Mouse (Mus musculus) lung, embryonic 15.5 days (tissue): Measurements from ENCODE around the gene Plac8. TPM values are rescaled to one million over a fixed set of nuclear protein-coding genes. Genes with fewer than 3 reads are reported as not detected.
A peak's percentile ranks its signal among the peaks of the same experiment; 100 is the strongest.

ENCODE experiments used
- ATAC-seq: fragments of 200-750 bp; cut with Nextera tagmentation; 2 replicates; pipeline ENCODE4 v1.8.0; 2017; ENCODE audit warnings: moderate number of reproducible peaks, borderline replicate concordance; ENCODE audit not compliant: low FRiP score, low TSS enrichment; ENCODE audit errors: extremely low read depth
- H3K27ac ChIP-seq: fragments of 300-500 bp; sonication (generic); 2 replicates; pipeline ENCODE4 v1.5.1; 2015; ENCODE audit warnings: moderate library complexity, mild to moderate bottlenecking, inconsistent platforms
- H3K27me3 ChIP-seq: fragments of 300-500 bp; sonication (generic); 2 replicates; pipeline ENCODE4 v1.6.1; 2015; ENCODE audit warnings: inconsistent platforms
- H3K36me3 ChIP-seq: fragments of 300-500 bp; sonication (generic); 2 replicates; pipeline ENCODE4 v1.6.1; 2015; ENCODE audit warnings: inconsistent platforms
- H3K4me1 ChIP-seq: fragments of 300-500 bp; sonication (generic); 2 replicates; pipeline ENCODE4 v1.6.1; 2015; ENCODE audit warnings: inconsistent platforms
- H3K4me2 ChIP-seq: fragments of 300-500 bp; sonication (generic); 2 replicates; pipeline ENCODE4 v1.6.1; 2015; ENCODE audit warnings: inconsistent platforms, mild to moderate bottlenecking, moderate library complexity
- H3K4me3 ChIP-seq: fragments of 300-500 bp; sonication (generic); 2 replicates; pipeline ENCODE4 v1.5.1; 2015; ENCODE audit warnings: mild to moderate bottlenecking, inconsistent platforms
- H3K9ac ChIP-seq: fragments of 300-500 bp; sonication (generic); 2 replicates; pipeline ENCODE4 v1.6.1; 2015; ENCODE audit warnings: inconsistent platforms
- H3K9me3 ChIP-seq: fragments of 300-500 bp; sonication (generic); 2 replicates; pipeline ENCODE4 v1.6.1; 2016; ENCODE audit warnings: inconsistent platforms
- WGBS: fragments of 180-500 bp; shearing (Covaris S2); methylation state at CpG from one replicate; pipeline ENCODE4 v1.1.7; 2015; 5-methylcytosine and 5-hydroxymethylcytosine counted together
- polyA plus RNA-seq: library from polyadenylated mRNA; unstranded; fragments of >200 nt; fragmentation: Nextera tagmentation; extraction: Ambion mirVana; gene quantifications from 2 replicates; pipeline ENCODE4 v1.2.1, GENCODE M21; 2015

Gene Plac8
- polyA plus RNA-seq, 1 experiment from 2014 or later: 20.7 TPM

DNA sequence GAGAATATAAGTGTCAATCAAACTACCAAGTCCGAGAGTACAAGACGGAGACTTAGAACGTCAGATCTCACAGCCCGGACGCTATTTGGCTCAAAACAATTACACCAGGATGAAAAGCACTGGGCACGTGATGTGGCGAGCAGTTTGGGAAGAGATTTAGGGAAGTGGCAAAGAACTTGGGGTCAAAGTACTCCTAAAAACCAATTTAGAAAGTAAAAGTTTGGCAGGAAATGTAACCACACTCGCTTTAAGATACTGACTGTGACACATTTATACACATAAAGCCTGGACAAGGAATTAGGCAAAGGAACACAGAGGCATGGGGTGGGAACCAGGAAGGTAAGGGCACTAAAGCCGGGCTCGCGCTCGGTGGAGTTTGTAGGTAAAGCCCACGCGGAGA lies 15.0 kb downstream of the Plac8 start:
- Histone ChIP-seq H3K4me1 (no peaks in the 10 kb centered on the region), H3K9me3 (no peaks in the 10 kb centered on the region), H3K27me3 (no peaks in the 10 kb centered on the region), H3K27ac (no peak overlapping the region), H3K9ac (no peak overlapping the region), H3K4me2 (no peak overlapping the region), H3K4me3 (no peak overlapping the region), H3K36me3 (no peaks in the 10 kb centered on the region)
- WGBS: 69% methylated on average over 14 of the region's 14 CpGs
- ATAC-seq: no peak

DNA sequence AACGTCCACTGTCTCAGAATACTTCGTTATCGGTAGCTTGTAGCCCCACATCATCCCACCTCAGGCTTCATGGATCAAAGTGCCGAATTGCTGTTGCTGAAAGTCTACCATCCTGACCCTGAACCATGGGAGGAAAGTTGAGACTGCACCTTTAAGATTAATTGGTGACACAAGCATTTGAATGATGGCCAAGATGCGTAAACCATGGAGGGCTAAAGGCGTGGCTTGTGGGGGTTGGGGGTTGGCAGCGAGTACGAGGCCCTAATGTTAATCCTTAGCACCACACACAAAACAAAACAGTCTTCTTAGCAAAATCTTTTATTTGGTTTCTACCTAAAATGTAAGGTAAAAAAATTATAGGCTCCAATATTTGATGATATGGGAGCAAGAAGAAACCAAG lies 18.6 kb downstream of the Plac8 start:
- 44% methylated on average over 8 of the region's 8 CpGs for WGBS
- Histone ChIP-seq H3K4me1 (no peaks in the 10 kb centered on the region), H3K27me3 (no peaks in the 10 kb centered on the region), H3K4me3 (no peak overlapping the region), H3K27ac (no peak overlapping the region), H3K4me2 (no peak overlapping the region), H3K9me3 (no peaks in the 10 kb centered on the region), H3K36me3 (peaks cover 9% of the 10 kb centered on the region), H3K9ac (no peak overlapping the region)
- ATAC-seq: no peak

- no peak for ATAC-seq
- Histone ChIP-seq H3K27ac (no peak overlapping the region), H3K9me3 (no peaks in the 10 kb centered on the region), H3K4me1 (no peaks in the 10 kb centered on the region), H3K4me2 (no peak overlapping the region), H3K27me3 (no peaks in the 10 kb centered on the region), H3K36me3 (peaks cover 24% of the 10 kb centered on the region), H3K9ac (no peak overlapping the region), H3K4me3 (no peak overlapping the region)
- WGBS: 58% methylated on average over 2 of the region's 2 CpGs
These were observed 20.1 kb downstream of the Plac8 start for GRCm38 (mm10) chr5:100551952-100552351.

DNA sequence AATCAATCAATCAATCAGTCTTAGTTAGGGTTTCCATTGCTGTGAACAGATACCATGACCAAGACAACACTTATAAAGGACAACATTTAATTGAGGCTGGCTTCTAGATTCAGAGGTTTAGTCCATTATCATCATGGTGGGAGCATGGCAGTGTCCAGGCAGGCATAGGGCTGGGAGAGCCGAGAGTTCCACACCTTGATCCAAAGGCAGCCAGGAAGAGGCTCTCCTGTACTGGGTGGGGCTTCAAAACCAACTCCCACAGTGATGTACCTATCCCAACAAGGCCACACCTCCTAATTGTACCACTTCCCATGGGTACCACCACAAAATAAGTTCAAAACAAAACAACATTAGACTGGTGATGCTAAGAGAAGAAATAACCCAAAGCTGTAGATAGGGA lies 21.9 kb downstream of the Plac8 start:
- Histone ChIP-seq H3K4me3 (no peak overlapping the region), H3K4me1 (no peaks in the 10 kb centered on the region), H3K4me2 (no peak overlapping the region), H3K9me3 (no peaks in the 10 kb centered on the region), H3K27ac (no peak overlapping the region), H3K27me3 (no peaks in the 10 kb centered on the region), H3K9ac (no peak overlapping the region), H3K36me3 (peaks cover 35% of the 10 kb centered on the region)
- 88% methylated on average over 1 of the region's 1 CpGs for WGBS
- no peak for ATAC-seq

DNA sequence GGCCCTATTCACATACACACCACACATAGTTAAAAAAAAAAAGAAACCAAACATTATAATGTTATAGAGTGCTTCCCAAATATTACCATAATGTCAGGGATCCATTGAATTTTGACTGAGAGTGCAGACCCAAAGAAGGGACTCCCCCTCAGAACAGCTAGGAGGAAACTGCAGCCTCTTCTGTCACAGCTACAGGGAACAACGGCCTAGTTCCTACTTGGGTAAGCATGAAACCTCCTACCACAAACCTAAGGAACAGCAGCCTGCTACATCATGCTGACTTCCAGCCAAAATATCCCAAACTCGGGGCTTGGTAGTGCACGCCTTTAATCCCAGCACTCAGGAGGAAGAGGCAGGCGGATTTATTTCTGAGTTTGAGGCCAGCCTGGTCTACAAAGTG lies 22.7 kb downstream of the Plac8 start:
- 94% methylated on average over 4 of the region's 4 CpGs for WGBS
- Histone ChIP-seq H3K4me3 (no peak overlapping the region), H3K27ac (no peak overlapping the region), H3K27me3 (no peaks in the 10 kb centered on the region), H3K9me3 (no peaks in the 10 kb centered on the region), H3K36me3 (peaks cover 43% of the 10 kb centered on the region), H3K4me1 (no peaks in the 10 kb centered on the region), H3K4me2 (no peak overlapping the region), H3K9ac (no peak overlapping the region)
- no peak for ATAC-seq

- Histone ChIP-seq H3K9me3 (no peaks in the 10 kb centered on the region), H3K4me1 (no peaks in the 10 kb centered on the region), H3K4me3 (no peak overlapping the region), H3K9ac (no peak overlapping the region), H3K27me3 (no peaks in the 10 kb centered on the region), H3K27ac (no peak overlapping the region), H3K36me3 (peaks cover 51% of the 10 kb centered on the region), H3K4me2 (no peak overlapping the region)
- no peak for ATAC-seq
- whole genome bisulfite sequencing: 85% methylated on average over 2 of the region's 2 CpGs
These were observed 23.8 kb downstream of the Plac8 start for GRCm38 (mm10) chr5:100548236-100548635.

DNA sequence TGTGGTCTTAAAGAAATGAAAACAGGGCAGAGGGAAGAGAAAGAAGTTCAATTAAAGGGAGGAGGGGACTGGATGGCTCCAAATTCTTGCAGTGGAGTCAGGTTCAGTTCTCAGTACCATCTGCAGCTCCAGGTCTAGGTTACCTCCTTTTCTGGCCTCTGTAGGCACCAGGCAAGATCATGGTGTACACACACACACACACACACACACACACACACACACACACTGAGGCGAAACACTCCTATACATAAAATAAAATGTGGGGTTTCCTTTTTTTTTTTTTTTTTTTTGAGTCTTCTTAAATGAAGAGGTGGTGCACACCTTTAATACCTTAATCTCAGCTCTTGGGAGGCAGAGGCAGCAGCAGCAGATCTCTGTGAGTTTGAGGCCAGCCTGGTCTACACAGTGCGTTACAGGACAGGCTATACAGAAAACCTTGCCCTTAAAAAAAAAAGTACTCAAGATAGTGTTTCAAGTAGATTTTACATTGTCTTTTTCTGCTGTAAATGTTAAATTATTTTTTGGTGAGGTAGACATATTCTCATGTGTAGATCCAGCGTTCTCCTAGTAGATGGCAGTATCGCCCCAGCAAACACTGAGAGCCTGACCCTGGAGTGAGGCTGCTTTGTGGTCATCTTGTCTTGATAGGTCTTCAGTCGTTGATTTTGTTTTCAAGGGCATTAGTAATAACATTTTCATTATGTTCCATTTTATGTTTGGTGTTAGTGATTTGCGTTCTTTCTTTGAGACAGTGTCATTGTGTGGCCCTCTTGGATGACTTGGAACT lies 25.6 kb downstream of the Plac8 start:
- H3K27ac ChIP-seq: no peak overlapping the region
- no peak overlapping the region for H3K4me3 ChIP-seq
- H3K27me3 ChIP-seq: no peaks in the 10 kb centered on the region
- no peaks in the 10 kb centered on the region for H3K4me1 ChIP-seq
- peaks cover 67% of the 10 kb centered on the region for H3K36me3 ChIP-seq
- ATAC-seq: no peak
- H3K9me3 ChIP-seq: no peaks in the 10 kb centered on the region
- 86% methylated on average over 6 of the region's 6 CpGs for WGBS
- no peak overlapping the region for H3K4me2 ChIP-seq
- H3K9ac ChIP-seq: no peak overlapping the region

- Histone ChIP-seq H3K36me3 (peaks cover 55% of the 10 kb centered on the region), H3K4me2 (no peak overlapping the region), H3K4me1 (no peaks in the 10 kb centered on the region), H3K4me3 (no peak overlapping the region), H3K27me3 (no peaks in the 10 kb centered on the region), H3K9ac (no peak overlapping the region), H3K27ac (no peak overlapping the region), H3K9me3 (no peaks in the 10 kb centered on the region)
- ATAC-seq: no peak
- 81% methylated on average over 3 of the region's 3 CpGs for WGBS
These were observed 35.4 kb downstream of the Plac8 start for GRCm38 (mm10) chr5:100536638-100537037.

DNA sequence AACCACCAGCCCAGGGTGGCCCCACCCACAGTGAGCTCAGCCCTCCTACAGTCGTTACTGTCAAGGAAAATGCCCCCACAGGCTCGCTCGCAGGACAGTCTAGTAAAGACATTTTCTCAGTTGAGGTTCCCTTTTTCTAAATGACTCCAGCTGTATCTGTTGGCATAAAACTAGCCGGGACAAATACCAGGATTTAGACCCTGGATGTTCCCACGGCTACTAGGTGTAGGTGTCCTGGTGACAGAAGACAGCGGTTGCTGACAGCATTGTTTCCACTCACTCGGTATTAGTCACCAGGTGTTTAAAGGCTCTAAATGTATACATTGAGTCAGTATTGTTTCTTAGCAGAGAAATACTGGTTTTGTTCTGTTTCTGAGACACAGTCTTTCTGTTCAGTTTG lies 36.2 kb downstream of the Plac8 start:
- Histone ChIP-seq H3K27me3 (no peaks in the 10 kb centered on the region), H3K36me3 (peaks cover 55% of the 10 kb centered on the region), H3K4me2 (no peak overlapping the region), H3K27ac (no peak overlapping the region), H3K9ac (no peak overlapping the region), H3K9me3 (no peaks in the 10 kb centered on the region), H3K4me1 (no peaks in the 10 kb centered on the region), H3K4me3 (no peak overlapping the region)
- no peak for ATAC-seq
- WGBS: 67% methylated on average over 7 of the region's 7 CpGs

GRCm38 (mm10) chr5:100526164-100526563 lies 45.9 kb downstream of the Plac8 start:
- Histone ChIP-seq H3K4me2 (no peak overlapping the region), H3K36me3 (peaks cover 33% of the 10 kb centered on the region), H3K9me3 (no peaks in the 10 kb centered on the region), H3K4me3 (no peak overlapping the region), H3K9ac (no peak overlapping the region), H3K27me3 (no peaks in the 10 kb centered on the region), H3K27ac (no peak overlapping the region; the same call in 1 of the 2 replicates), H3K4me1 (no peaks in the 10 kb centered on the region)
- WGBS: 53% methylated on average over 7 of the region's 7 CpGs
- ATAC-seq: peak; percentile 49; the same call in 1 of the 2 replicates

DNA sequence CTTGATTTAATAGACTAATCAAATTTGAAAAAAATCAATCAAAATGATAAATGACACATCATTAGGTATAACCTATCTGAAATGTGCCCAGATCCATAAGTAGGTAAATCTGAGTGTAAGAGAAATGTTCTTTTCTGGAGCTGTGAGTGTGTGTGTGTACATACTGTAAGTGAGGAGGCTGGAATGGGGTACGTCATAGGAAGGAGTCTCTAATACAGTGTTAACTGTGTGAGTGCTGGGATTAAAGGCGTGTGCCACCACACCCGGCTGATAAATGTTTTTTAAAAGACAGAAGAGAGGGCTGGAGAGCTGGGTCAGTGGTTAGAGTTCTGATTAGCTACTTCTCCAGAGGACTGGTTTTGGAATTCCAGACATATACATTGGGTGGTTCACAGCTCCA lies 46.4 kb downstream of the Plac8 start:
- ATAC-seq: no peak
- WGBS: 48% methylated on average over 3 of the region's 3 CpGs
- Histone ChIP-seq H3K9ac (no peak overlapping the region), H3K4me2 (peak overlapping the region; percentile 27), H3K27ac (no peak overlapping the region), H3K27me3 (no peaks in the 10 kb centered on the region), H3K36me3 (peaks cover 27% of the 10 kb centered on the region), H3K4me1 (no peaks in the 10 kb centered on the region), H3K4me3 (no peak overlapping the region), H3K9me3 (no peaks in the 10 kb centered on the region)

DNA sequence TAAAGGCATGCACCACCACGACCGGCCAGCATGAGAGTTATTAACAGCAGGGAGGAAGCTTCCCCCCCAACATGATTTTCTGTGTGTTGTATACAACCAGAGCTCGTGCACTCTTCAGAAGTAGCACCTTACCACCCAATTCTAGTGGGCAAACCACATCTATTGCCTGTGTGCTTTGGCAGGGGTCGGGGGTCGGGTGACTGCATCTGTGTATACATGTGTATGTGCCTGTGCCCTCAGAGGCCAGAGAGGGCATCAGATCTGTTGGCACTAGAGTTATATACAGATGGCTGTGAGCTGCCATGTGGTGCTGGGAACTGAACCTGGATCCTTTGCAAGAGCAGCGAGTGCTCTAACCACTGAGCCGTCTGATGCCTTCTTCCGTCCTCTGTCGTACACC lies 47.1 kb downstream of the Plac8 start:
- H3K4me3 ChIP-seq: no peak overlapping the region
- ATAC-seq: peak; percentile 39; the same call in 1 of the 2 replicates
- no peaks in the 10 kb centered on the region for H3K27me3 ChIP-seq
- H3K4me2 ChIP-seq: no peak overlapping the region
- H3K36me3 ChIP-seq: peaks cover 20% of the 10 kb centered on the region
- no peak overlapping the region for H3K27ac ChIP-seq
- no peaks in the 10 kb centered on the region for H3K9me3 ChIP-seq
- WGBS: 86% methylated on average over 9 of the region's 9 CpGs
- H3K4me1 ChIP-seq: peaks cover 6% of the 10 kb centered on the region
- H3K9ac ChIP-seq: no peak overlapping the region
